Mouse (Mus musculus) kidney, embryonic 15.5 days (tissue): ENCODE data around the gene Olfr347. TPM values are rescaled to one million over a fixed set of nuclear protein-coding genes. Genes with fewer than 3 reads are reported as not detected.

Experiments
- ATAC-seq: fragments of 200-750 bp; cut with Nextera tagmentation; replicated peaks from 2 replicates; pipeline ENCODE4 v1.8.0; 2017; ENCODE audit warnings: moderate TSS enrichment; ENCODE audit not compliant: low FRiP score
- H3K27ac ChIP-seq: fragments of 300-500 bp; sonication (generic); 2 replicates; pipeline ENCODE4 v1.5.1; 2015; ENCODE audit warnings: mild to moderate bottlenecking, inconsistent platforms
- H3K27me3 ChIP-seq: fragments of 300-500 bp; sonication (generic); 2 replicates; pipeline ENCODE4 v1.6.1; 2015; ENCODE audit warnings: inconsistent platforms
- H3K36me3 ChIP-seq: fragments of 300-500 bp; sonication (generic); 2 replicates; pipeline ENCODE4 v1.6.1; 2015; ENCODE audit warnings: inconsistent platforms
- H3K4me1 ChIP-seq: fragments of 300-500 bp; sonication (generic); 2 replicates; pipeline ENCODE4 v1.6.1; 2015; ENCODE audit warnings: inconsistent platforms
- H3K4me2 ChIP-seq: fragments of 300-500 bp; sonication (generic); 2 replicates; pipeline ENCODE4 v1.6.1; 2015; ENCODE audit warnings: moderate library complexity, mild to moderate bottlenecking, inconsistent platforms
- H3K4me3 ChIP-seq: fragments of 300-500 bp; sonication (generic); replicated peaks from 2 replicates; pipeline ENCODE4 v1.5.1; 2015; ENCODE audit warnings: mild to moderate bottlenecking, inconsistent platforms
- H3K9ac ChIP-seq: fragments of 300-500 bp; sonication (generic); 2 replicates; pipeline ENCODE4 v1.6.1; 2015; ENCODE audit warnings: mild to moderate bottlenecking, inconsistent platforms
- H3K9me3 ChIP-seq: fragments of 300-500 bp; sonication (generic); replicated peaks from 2 replicates; pipeline ENCODE4 v1.6.1; 2016; ENCODE audit warnings: inconsistent platforms
- WGBS: fragments of 180-500 bp; shearing (Covaris S2); methylation state at CpG from one replicate; pipeline ENCODE4 v1.1.7; 2015; ENCODE audit warnings: mixed read lengths; 5-methylcytosine and 5-hydroxymethylcytosine counted together
- polyA plus RNA-seq: library from polyadenylated mRNA; unstranded; fragments of >200 nt; fragmentation: Nextera tagmentation; extraction: Ambion mirVana; gene quantifications from 2 replicates; pipeline ENCODE4 v1.2.1, GENCODE M21; 2015

The Olfr347 gene
- not detected in 2 replicates for polyA plus RNA-seq

GRCm38 (mm10) chr2:36731602-36732001, at the start of gene Olfr347:
Olfr347 (plus strand) TSS chr2:36731902.
- no peak within 1 kb of the TSS for H3K4me3 ChIP-seq
- H3K27me3 ChIP-seq: no peaks in the 10 kb centered on the region
- no peaks in the 10 kb centered on the region for H3K4me1 ChIP-seq
- no peaks in the 10 kb centered on the region for H3K36me3 ChIP-seq
- ATAC-seq: no peak
- no peak within 1 kb of the TSS for H3K9ac ChIP-seq
- no peak within 1 kb of the TSS for H3K4me2 ChIP-seq
- H3K27ac ChIP-seq: no peak within 1 kb of the TSS
- no peaks in the 10 kb centered on the region; the same call in 1 of the 2 replicates for H3K9me3 ChIP-seq

- no peak for ATAC-seq
- Histone ChIP-seq H3K4me2 (no peak within 1 kb of the TSS), H3K9me3 (peaks cover 4% of the 10 kb centered on the region; the same call in 1 of the 2 replicates), H3K27me3 (no peaks in the 10 kb centered on the region), H3K9ac (no peak within 1 kb of the TSS), H3K4me1 (no peaks in the 10 kb centered on the region), H3K27ac (no peak within 1 kb of the TSS), H3K4me3 (no peak within 1 kb of the TSS), H3K36me3 (no peaks in the 10 kb centered on the region)
- 88% methylated on average over 1 of the region's 1 CpGs for WGBS
These were observed 46.2 kb upstream of the Olfr347 start, which contains the start of gene Olfr346 for GRCm38 (mm10) chr2:36685488-36685887. Olfr346 (plus strand) TSS chr2:36685788.

- no peak overlapping the region for H3K27ac ChIP-seq
These were observed 4.5 kb downstream of the Olfr347 start for GRCm38 (mm10) chr2:36736226-36736625.

GRCm38 (mm10) chr2:36783976-36784375, 52.3 kb downstream of the Olfr347 start, which contains the start of gene Olfr348:
Olfr348 (plus strand) TSS chr2:36784276.
- H3K9me3 ChIP-seq: peaks cover 4% of the 10 kb centered on the region; the same call in 1 of the 2 replicates
- WGBS: 83% methylated on average over 2 of the region's 2 CpGs
- H3K4me1 ChIP-seq: no peaks in the 10 kb centered on the region

More at GRCm38 (mm10) chr2:36736226-36736625, 4.5 kb downstream of the Olfr347 start:
- Histone ChIP-seq H3K36me3 (no peaks in the 10 kb centered on the region), H3K4me3 (no peak overlapping the region), H3K4me1 (no peaks in the 10 kb centered on the region), H3K9me3 (no peaks in the 10 kb centered on the region), H3K9ac (no peak overlapping the region), H3K4me2 (no peak overlapping the region), H3K27me3 (no peaks in the 10 kb centered on the region)
- ATAC-seq: no peak
- WGBS: 58% methylated on average over 3 of the region's 3 CpGs

More at GRCm38 (mm10) chr2:36783976-36784375, 52.3 kb downstream of the Olfr347 start, which contains the start of gene Olfr348:
- H3K9ac ChIP-seq: no peak within 1 kb of the TSS
- H3K4me3 ChIP-seq: no peak within 1 kb of the TSS
- no peak for ATAC-seq
- H3K4me2 ChIP-seq: no peak within 1 kb of the TSS
- no peaks in the 10 kb centered on the region for H3K27me3 ChIP-seq
- no peak within 1 kb of the TSS for H3K27ac ChIP-seq
- H3K36me3 ChIP-seq: no peaks in the 10 kb centered on the region

Other genes starting within 250 kb of the Olfr347 start
- gene Olfr341, start 249.4 kb upstream of the Olfr347 start, polyA plus RNA-seq: not detected in 2 replicates
- not detected in 2 replicates for gene Olfr342, start 206.9 kb upstream of the Olfr347 start, polyA plus RNA-seq
- not detected in 2 replicates for gene Olfr344, start 165.2 kb upstream of the Olfr347 start, polyA plus RNA-seq
- gene Olfr345, start 91.9 kb upstream of the Olfr347 start, polyA plus RNA-seq: not detected in 2 replicates
- not detected in 2 replicates for gene Olfr346, start 46.1 kb upstream of the Olfr347 start, polyA plus RNA-seq
- not detected in 2 replicates for gene Olfr348, start 52.4 kb downstream of the Olfr347 start, polyA plus RNA-seq
- not detected in 2 replicates for gene Olfr50, start 58.6 kb downstream of the Olfr347 start, polyA plus RNA-seq
- gene Olfr3, start 85.1 kb downstream of the Olfr347 start, polyA plus RNA-seq: not detected in 2 replicates
- gene Olfr350, start 114.4 kb downstream of the Olfr347 start, polyA plus RNA-seq: not detected in 2 replicates
- gene Olfr351, start 130.8 kb downstream of the Olfr347 start, polyA plus RNA-seq: not detected in 2 replicates
- gene Olfr352, start 136.6 kb downstream of the Olfr347 start, polyA plus RNA-seq: not detected in 2 replicates
- not detected in 2 replicates for gene Olfr353, start 161.0 kb downstream of the Olfr347 start, polyA plus RNA-seq
- gene Olfr354, start 173.8 kb downstream of the Olfr347 start, polyA plus RNA-seq: not detected in 2 replicates
- not detected in 2 replicates for gene Olfr355, start 197.0 kb downstream of the Olfr347 start, polyA plus RNA-seq
- not detected in 2 replicates for gene Olfr356, start 205.2 kb downstream of the Olfr347 start, polyA plus RNA-seq